Mouse (Mus musculus) neural tube, embryonic 11.5 days (tissue): ENCODE measurements at regions not wholly inside any gene's neighbourhood (a gene's known extent, or its start where the extent isn't known, plus 50 kb on each side); places are given as distances from the start of the nearest gene placed in this dataset.
A peak's percentile ranks its signal among the peaks of the same experiment; 100 is the strongest.

ENCODE experiments used
- ATAC-seq: fragments of 200-750 bp; cut with Nextera tagmentation; 2 replicates; pipeline ENCODE4 v1.8.0; 2017; ENCODE audit warnings: moderate number of reproducible peaks, mild to moderate bottlenecking, moderate TSS enrichment, moderate library complexity; ENCODE audit not compliant: insufficient read depth, low FRiP score, low TSS enrichment
- DNase-seq: peaks from one replicate; pipeline ENCODE4 v3.0.0-alpha.2; 2015; ENCODE audit warnings: low spot score
- H3K27ac ChIP-seq: fragments of 300-500 bp; sonication (generic); 2 replicates; pipeline ENCODE4 v1.5.1; 2014; ENCODE audit warnings: low read depth, mild to moderate bottlenecking, low read length
- H3K27me3 ChIP-seq: fragments of 300-500 bp; sonication (generic); 2 replicates; pipeline ENCODE4 v1.6.1; 2014; ENCODE audit warnings: mild to moderate bottlenecking, low read length, mixed read lengths; ENCODE audit not compliant: control insufficient read depth, insufficient read depth
- H3K36me3 ChIP-seq: fragments of 300-500 bp; sonication (generic); 2 replicates; pipeline ENCODE4 v1.6.1; 2014; ENCODE audit warnings: mild to moderate bottlenecking, low read length, moderate library complexity, mixed read lengths; ENCODE audit not compliant: control insufficient read depth, insufficient read depth
- H3K4me1 ChIP-seq: fragments of 300-500 bp; sonication (generic); 2 replicates; pipeline ENCODE4 v1.6.1; 2014; ENCODE audit warnings: low read length, mixed read lengths; ENCODE audit not compliant: control insufficient read depth, insufficient read depth
- H3K4me2 ChIP-seq: fragments of 300-500 bp; sonication (generic); 2 replicates; pipeline ENCODE4 v1.6.1; 2014; ENCODE audit warnings: low read depth, mild to moderate bottlenecking, moderate library complexity
- H3K4me3 ChIP-seq: fragments of 300-500 bp; sonication (generic); 2 replicates; pipeline ENCODE4 v1.5.1; 2014; ENCODE audit warnings: low read depth, low read length
- H3K9ac ChIP-seq: fragments of 300-500 bp; sonication (generic); 2 replicates; pipeline ENCODE4 v1.6.1; 2014; ENCODE audit warnings: mild to moderate bottlenecking, low read length
- H3K9me3 ChIP-seq: fragments of 300-500 bp; sonication (generic); 2 replicates; pipeline ENCODE4 v1.6.1; 2016; ENCODE audit warnings: low read length; ENCODE audit not compliant: control insufficient read depth
- WGBS: fragments of 180-500 bp; shearing (Covaris S2); extraction: QIAGEN DNeasy Blood & Tissue Kit; methylation state at CpG from one replicate; pipeline ENCODE4 v1.1.7; 2014; 5-methylcytosine and 5-hydroxymethylcytosine counted together

DNA sequence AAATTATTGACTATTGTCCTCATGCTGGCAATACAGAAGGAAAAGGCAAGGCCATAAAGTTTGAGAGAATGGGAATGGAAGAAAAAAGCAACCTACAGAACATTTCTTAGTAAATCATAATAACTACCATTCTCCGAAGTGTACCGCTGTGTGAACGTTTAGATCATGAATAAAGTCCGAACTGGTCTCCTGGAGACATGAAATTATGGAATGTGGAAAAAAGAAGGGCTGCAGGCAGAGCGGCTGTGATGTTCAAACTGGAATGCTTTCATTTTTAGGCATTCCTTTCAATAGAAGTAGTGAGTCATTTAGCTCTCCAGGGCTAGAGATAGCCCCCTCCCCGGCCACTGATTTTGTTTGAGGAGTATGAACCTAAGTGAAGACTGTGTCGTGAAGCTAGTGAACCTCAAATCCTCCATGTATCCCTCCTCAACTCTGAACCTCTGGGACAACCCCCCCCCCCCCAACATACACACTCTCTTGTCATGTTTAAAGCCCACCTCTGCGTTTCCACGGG is 202.9 kb upstream of the Krr1 start:
- no peaks in the 10 kb centered on the region for H3K9me3 ChIP-seq
- no peak overlapping the region for H3K4me2 ChIP-seq
- DNase-seq: no peak
- H3K4me1 ChIP-seq: no peaks in the 10 kb centered on the region
- no peak overlapping the region for H3K9ac ChIP-seq
- ATAC-seq: no peak
- H3K4me3 ChIP-seq: no peak overlapping the region
- no peaks in the 10 kb centered on the region for H3K36me3 ChIP-seq
- WGBS: 70% methylated on average over 9 of the region's 9 CpGs
- H3K27ac ChIP-seq: no peak overlapping the region
- H3K27me3 ChIP-seq: no peaks in the 10 kb centered on the region

- H3K9ac ChIP-seq: no peak overlapping the region
- DNase-seq: no peak
- ATAC-seq: no peak
- no peaks in the 10 kb centered on the region for H3K9me3 ChIP-seq
- no peaks in the 10 kb centered on the region for H3K27me3 ChIP-seq
- H3K4me2 ChIP-seq: no peak overlapping the region
- WGBS: 60% methylated on average over 2 of the region's 2 CpGs
- H3K27ac ChIP-seq: no peak overlapping the region
- no peaks in the 10 kb centered on the region for H3K4me1 ChIP-seq
- no peak overlapping the region for H3K4me3 ChIP-seq
- H3K36me3 ChIP-seq: no peaks in the 10 kb centered on the region
Measured at GRCm38 (mm10) chr10:111770027-111770426, 202.4 kb upstream of the Krr1 start.

GRCm38 (mm10) chr10:111771010-111771409 is 201.5 kb upstream of the Krr1 start:
- no peaks in the 10 kb centered on the region for H3K9me3 ChIP-seq
- H3K4me3 ChIP-seq: no peak overlapping the region
- no peak for ATAC-seq
- H3K27ac ChIP-seq: no peak overlapping the region
- H3K27me3 ChIP-seq: no peaks in the 10 kb centered on the region
- no peaks in the 10 kb centered on the region for H3K4me1 ChIP-seq
- H3K9ac ChIP-seq: no peak overlapping the region
- H3K36me3 ChIP-seq: no peaks in the 10 kb centered on the region
- WGBS: 85% methylated on average over 4 of the region's 4 CpGs
- no peak for DNase-seq
- no peak overlapping the region for H3K4me2 ChIP-seq

DNA sequence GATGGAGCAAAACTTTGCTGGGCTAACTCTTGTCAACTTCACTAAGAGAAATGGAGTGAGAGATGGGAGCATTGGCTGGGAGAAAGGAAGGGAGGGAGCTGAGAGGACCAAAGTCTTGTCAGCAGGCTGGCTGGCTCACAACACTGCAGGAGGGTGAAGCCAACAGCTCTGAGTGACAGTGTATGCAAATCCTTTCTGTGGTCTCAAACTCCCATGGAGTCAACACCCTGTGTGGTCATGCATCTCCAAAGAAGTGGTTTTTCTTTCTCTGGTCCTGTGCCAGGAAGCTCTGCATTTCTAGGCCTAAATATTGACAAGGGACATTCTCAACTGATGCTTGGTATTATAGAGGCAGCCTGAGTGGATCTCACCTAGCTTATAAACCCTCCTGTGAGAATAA is 194.9 kb upstream of the Krr1 start:
- DNase-seq: no peak
- Histone ChIP-seq H3K4me3 (no peak overlapping the region), H3K27me3 (no peaks in the 10 kb centered on the region), H3K27ac (no peak overlapping the region), H3K9me3 (no peaks in the 10 kb centered on the region), H3K4me1 (no peaks in the 10 kb centered on the region), H3K4me2 (no peak overlapping the region), H3K9ac (no peak overlapping the region), H3K36me3 (no peaks in the 10 kb centered on the region)
- ATAC-seq: no peak

GRCm38 (mm10) chr10:111778111-111778510 is 194.4 kb upstream of the Krr1 start:
- no peaks in the 10 kb centered on the region for H3K9me3 ChIP-seq
- ATAC-seq: no peak

GRCm38 (mm10) chr10:111779956-111780355 is 192.5 kb upstream of the Krr1 start:
- H3K4me3 ChIP-seq: no peak overlapping the region
- H3K27ac ChIP-seq: no peak overlapping the region
- H3K4me2 ChIP-seq: no peak overlapping the region
- H3K9me3 ChIP-seq: no peaks in the 10 kb centered on the region
- DNase-seq (no peak), ATAC-seq (no peak)
- 93% methylated on average over 7 of the region's 7 CpGs for WGBS
- no peaks in the 10 kb centered on the region; the same call in 1 of the 2 replicates for H3K4me1 ChIP-seq
- H3K36me3 ChIP-seq: no peaks in the 10 kb centered on the region
- no peaks in the 10 kb centered on the region for H3K27me3 ChIP-seq
- no peak overlapping the region for H3K9ac ChIP-seq

More at GRCm38 (mm10) chr10:111778111-111778510, 194.4 kb upstream of the Krr1 start:
- Histone ChIP-seq H3K27ac (no peak overlapping the region), H3K27me3 (no peaks in the 10 kb centered on the region), H3K9ac (no peak overlapping the region), H3K36me3 (no peaks in the 10 kb centered on the region), H3K4me3 (no peak overlapping the region), H3K4me1 (no peaks in the 10 kb centered on the region), H3K4me2 (no peak overlapping the region)
- DNase-seq: no peak
- WGBS: 81% methylated on average over 5 of the region's 5 CpGs

DNA sequence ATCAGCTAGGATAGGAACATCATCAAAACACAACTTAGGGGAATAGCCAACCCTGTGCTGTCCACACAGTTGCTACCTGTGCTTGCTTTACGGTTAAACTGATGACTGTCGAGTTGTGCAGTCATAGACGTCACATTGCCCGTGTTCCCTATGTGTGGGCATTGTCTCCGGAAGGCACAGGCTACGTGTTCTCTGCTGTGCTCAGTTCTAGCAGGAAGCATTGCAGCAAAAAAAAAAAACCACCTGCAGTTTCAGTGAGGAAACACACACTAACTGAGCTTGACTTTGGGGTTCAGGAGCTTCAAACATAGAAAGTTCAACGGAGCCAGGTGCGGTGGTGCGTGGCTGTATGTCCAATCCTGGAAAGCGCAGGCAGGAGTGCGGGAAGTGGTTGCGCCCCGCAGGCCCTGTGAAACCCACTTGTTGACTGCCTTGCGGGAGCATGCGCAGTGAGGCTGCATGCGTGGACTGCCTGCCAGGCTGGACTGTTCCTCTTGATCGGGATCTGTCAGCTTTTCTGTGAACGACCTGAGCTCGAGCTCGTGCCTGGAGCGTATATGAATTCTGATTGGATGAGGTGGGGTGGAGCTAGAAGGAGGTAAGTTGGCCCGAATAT is 190.2 kb upstream of the Krr1 start:
- no peak for DNase-seq
- H3K36me3 ChIP-seq: no peaks in the 10 kb centered on the region
- no peak overlapping the region for H3K4me3 ChIP-seq
- no peak overlapping the region for H3K27ac ChIP-seq
- no peak overlapping the region for H3K9ac ChIP-seq
- peaks cover 3% of the 10 kb centered on the region; the same call in 1 of the 2 replicates for H3K4me1 ChIP-seq
- 87% methylated on average over 22 of the region's 22 CpGs for WGBS
- no peaks in the 10 kb centered on the region for H3K9me3 ChIP-seq
- ATAC-seq: no peak
- H3K27me3 ChIP-seq: no peaks in the 10 kb centered on the region
- no peak overlapping the region for H3K4me2 ChIP-seq

DNA sequence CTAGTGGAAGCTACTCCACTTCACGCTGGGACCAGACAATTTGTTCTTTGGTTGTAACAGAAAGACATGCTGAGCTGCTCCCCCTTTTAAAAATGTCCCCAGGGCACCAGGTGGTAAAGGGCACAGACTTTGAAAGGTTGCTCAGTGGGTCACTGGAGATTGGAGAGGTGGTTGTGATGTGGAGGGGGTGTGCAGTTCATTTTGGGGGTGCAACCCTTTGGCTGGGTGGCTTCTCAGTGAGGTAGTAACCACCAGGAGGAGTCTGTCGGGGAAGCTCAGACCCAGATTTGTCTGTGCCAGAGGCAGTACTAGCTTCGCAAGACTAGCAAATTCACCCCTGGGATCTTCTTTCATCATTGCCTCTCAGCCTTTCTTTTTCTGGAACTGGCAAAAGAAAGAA is 189.0 kb upstream of the Krr1 start:
- Histone ChIP-seq H3K9ac (no peak overlapping the region), H3K4me1 (peaks cover 3% of the 10 kb centered on the region; the same call in 1 of the 2 replicates), H3K27me3 (no peaks in the 10 kb centered on the region), H3K4me2 (no peak overlapping the region), H3K36me3 (no peaks in the 10 kb centered on the region), H3K9me3 (no peaks in the 10 kb centered on the region), H3K27ac (peak overlapping the region; percentile 44; the same call in 1 of the 2 replicates), H3K4me3 (no peak overlapping the region)
- DNase-seq: no peak
- no peak for ATAC-seq
- 45% methylated on average over 3 of the region's 3 CpGs for WGBS

- no peak for DNase-seq
- no peak for ATAC-seq
- Histone ChIP-seq H3K4me2 (no peak overlapping the region), H3K27me3 (no peaks in the 10 kb centered on the region), H3K36me3 (no peaks in the 10 kb centered on the region), H3K4me3 (no peak overlapping the region), H3K9me3 (no peaks in the 10 kb centered on the region), H3K4me1 (peaks cover 3% of the 10 kb centered on the region; the same call in 1 of the 2 replicates), H3K27ac (0 out of 2 replicates have a peak overlapping the region, but pooled peaks have one; percentile 44), H3K9ac (no peak overlapping the region)
- WGBS: 56% methylated on average over 12 of the region's 12 CpGs
Measured at GRCm38 (mm10) chr10:111784065-111784853, 188.2 kb upstream of the Krr1 start.
